Mouse (Mus musculus) kidney, postnatal 4 days (tissue): ENCODE results near the gene Hectd4.

Source experiments
- DNase-seq, 2 experiments: peaks; one replicate each; pipeline ENCODE4 v3.0.0; 2021; ENCODE audit warnings: mixed read lengths in 2 of 2

Hectd4 gene

GRCm38 (mm10) chr5:121398146-121398964, 178.3 kb downstream of the Hectd4 start:
- DNase-seq, result peak; percentile 37 to 57

- no peak for DNase-seq
Observed at GRCm38 (mm10) chr5:121398965-121399462, 179.0 kb downstream of the Hectd4 start.

GRCm38 (mm10) chr5:121399540-121399939, 179.5 kb downstream of the Hectd4 start:
- DNase-seq, result no peak

GRCm38 (mm10) chr5:121400064-121400463, 180.0 kb downstream of the Hectd4 start:
- DNase-seq, result no peak

- DNase-seq, result no peak
Observed at GRCm38 (mm10) chr5:121400849-121401248, 180.8 kb downstream of the Hectd4 start.

GRCm38 (mm10) chr5:121407856-121408255, 187.8 kb downstream of the Hectd4 start:
- DNase-seq, result no peak

- no peak for DNase-seq
Observed at GRCm38 (mm10) chr5:121410975-121411374, 191.0 kb downstream of the Hectd4 start.
